In genomic region chr16:94253671-94254414, GRCm38 (mm10) we compare ENCODE assay signal across 18 mouse cellular contexts. TPM values are rescaled to one million over a fixed set of nuclear protein-coding genes. Genes with fewer than 3 reads are reported as not detected.
A peak's percentile ranks its signal among the peaks of the same experiment; 100 is the strongest.
DNase-seq lines count a peak whose midpoint lies in the region; ATAC-seq and TF ChIP-seq lines count a peak whose summit lies in the region.
"Had no signal": no experiment of that assay in that cellular context is flagged by ENCODE, and none has a peak within 500 bp of the region (broad histone marks: within the 10 kb centered on the region; RNA-seq: fewer than 3 reads in every experiment).

No protein-coding gene starts in this region.

- no peak overlapping the region for H3K4me2 ChIP-seq in forebrain, embryonic 14.5 days (ENCODE audit: low read length)
- no peak overlapping the region; the same call in 1 of the 2 replicates for H3K4me2 ChIP-seq in forebrain, embryonic 13.5 days
- H3K4me2 ChIP-seq in midbrain, embryonic 16.5 days (ENCODE audit: low read length): no peak overlapping the region
- no peak overlapping the region for H3K4me2 ChIP-seq in embryonic facial prominence, embryonic 11.5 days (ENCODE audit: low read depth, low read length)
- H3K4me2 ChIP-seq in limb, embryonic 14.5 days (replicated peaks; ENCODE audit: low read depth, low read length, severe bottlenecking): peak overlapping the region; percentile 39
- H3K4me2 ChIP-seq: heart, embryonic 13.5 days; hindbrain, embryonic 14.5 days; liver, embryonic 13.5 days had no signal

- no peaks in the 10 kb centered on the region for H3K27me3 ChIP-seq in forebrain, embryonic 14.5 days (replicated peaks; ENCODE audit: control insufficient read depth, insufficient read depth, low read length)
- 0 out of 2 replicates have a peak, but pooled peaks cover 4% of the 10 kb centered on the region for H3K27me3 ChIP-seq in forebrain, embryonic 13.5 days
- peaks cover 24% of the 10 kb centered on the region for H3K27me3 ChIP-seq in midbrain, embryonic 10.5 days (ENCODE audit: low read depth, poor library complexity, severe bottlenecking)
- H3K27me3 ChIP-seq in midbrain, embryonic 16.5 days (ENCODE audit: control insufficient read depth, insufficient read depth, low read depth, low read length): no peaks in the 10 kb centered on the region; the same call in none of the 2 replicates
- H3K27me3 ChIP-seq in embryonic facial prominence, embryonic 11.5 days (ENCODE audit: control insufficient read depth, insufficient read depth, low read length): no peaks in the 10 kb centered on the region
- H3K27me3 ChIP-seq in limb, embryonic 14.5 days (ENCODE audit: control insufficient read depth, insufficient read depth, low read length): peaks cover 10% of the 10 kb centered on the region; the same call in 1 of the 2 replicates
- H3K27me3 ChIP-seq: heart, embryonic 13.5 days; liver, embryonic 13.5 days had no signal

- H3K4me3 ChIP-seq in forebrain, embryonic 14.5 days (ENCODE audit: low read depth, low read length): no peak overlapping the region
- H3K4me3 ChIP-seq in forebrain, embryonic 13.5 days: no peak overlapping the region
- H3K4me3 ChIP-seq in midbrain, embryonic 10.5 days: no peak overlapping the region
- no peak overlapping the region for H3K4me3 ChIP-seq in midbrain, embryonic 16.5 days (ENCODE audit: low read depth, low read length)
- H3K4me3 ChIP-seq in embryonic facial prominence, embryonic 11.5 days (ENCODE audit: low read depth, low read length): no peak overlapping the region
- peak overlapping the region; percentile 10 for H3K4me3 ChIP-seq in limb, embryonic 14.5 days (replicated peaks; ENCODE audit: low read length)
- H3K4me3 ChIP-seq: heart, embryonic 13.5 days; liver, embryonic 13.5 days had no signal

- no peak overlapping the region for H3K9ac ChIP-seq in forebrain, embryonic 14.5 days (ENCODE audit: low read length)
- H3K9ac ChIP-seq in forebrain, embryonic 13.5 days: no peak overlapping the region
- no peak overlapping the region for H3K9ac ChIP-seq in midbrain, embryonic 16.5 days (ENCODE audit: low read depth, low read length)
- peak overlapping the region; percentile 14; the same call in 1 of the 2 replicates for H3K9ac ChIP-seq in embryonic facial prominence, embryonic 11.5 days (replicated peaks; ENCODE audit: low read length)
- H3K9ac ChIP-seq in limb, embryonic 14.5 days (ENCODE audit: low read depth, low read length, severe bottlenecking): no peak overlapping the region
- H3K9ac ChIP-seq: heart, embryonic 13.5 days; hindbrain, embryonic 14.5 days; liver, embryonic 13.5 days had no signal

- H3K27ac ChIP-seq in forebrain, embryonic 14.5 days (ENCODE audit: low read depth, low read length): no peak overlapping the region
- H3K27ac ChIP-seq in forebrain, embryonic 13.5 days: no peak overlapping the region
- 0 out of 2 replicates have a peak overlapping the region, but pooled peaks have one; percentile 42 for H3K27ac ChIP-seq in midbrain, embryonic 10.5 days (replicated peaks)
- H3K27ac ChIP-seq in midbrain, embryonic 16.5 days (ENCODE audit: low read length): no peak overlapping the region
- H3K27ac ChIP-seq in embryonic facial prominence, embryonic 11.5 days (replicated peaks; ENCODE audit: low read depth, low read length): peak overlapping the region; percentile 66
- peak overlapping the region; percentile 15; the same call in 1 of the 2 replicates for H3K27ac ChIP-seq in limb, embryonic 14.5 days (replicated peaks; ENCODE audit: low read depth, low read length)
- H3K27ac ChIP-seq: heart, embryonic 13.5 days; hindbrain, embryonic 14.5 days; liver, embryonic 13.5 days had no signal

- no peaks in the 10 kb centered on the region for H3K36me3 ChIP-seq in forebrain, embryonic 14.5 days (ENCODE audit: control insufficient read depth, insufficient read depth, low read length)
- no peaks in the 10 kb centered on the region for H3K36me3 ChIP-seq in forebrain, embryonic 13.5 days (ENCODE audit: poor library complexity, severe bottlenecking)
- H3K36me3 ChIP-seq in midbrain, embryonic 10.5 days: no peaks in the 10 kb centered on the region
- no peaks in the 10 kb centered on the region for H3K36me3 ChIP-seq in midbrain, embryonic 16.5 days (ENCODE audit: control insufficient read depth, insufficient read depth, low read length)
- no peaks in the 10 kb centered on the region for H3K36me3 ChIP-seq in embryonic facial prominence, embryonic 11.5 days (replicated peaks; ENCODE audit: control insufficient read depth, insufficient read depth, low read depth, low read length)
- H3K36me3 ChIP-seq in limb, embryonic 14.5 days (ENCODE audit: control insufficient read depth, insufficient read depth, low read length): no peaks in the 10 kb centered on the region
- H3K36me3 ChIP-seq: liver, embryonic 13.5 days had no signal

- peak; percentile 19 for DNase-seq in forebrain, embryonic 14.5 days (ENCODE audit: low spot score)
- no peak for DNase-seq in midbrain, embryonic 10.5 days (ENCODE audit: low spot score)
- peak; percentile 82 for DNase-seq in embryonic facial prominence, embryonic 11.5 days (ENCODE audit: low spot score)
- DNase-seq in limb, embryonic 14.5 days (ENCODE audit: low spot score): no peak
- no peak for DNase-seq in right cerebral cortex, postnatal 25 days
- no peak for DNase-seq in lung, postnatal 36 days
- DNase-seq: adrenal gland, postnatal 10 days; B cell, adult 2 months; cerebellum, adult 9-10 months; gastrocnemius, postnatal 14 days; kidney, adult 11 months; liver, embryonic 13.5 days had no signal

- 61% methylated on average over 24 of the region's 24 CpGs for WGBS in forebrain, embryonic 14.5 days
- 60% methylated on average over 24 of the region's 24 CpGs for WGBS in forebrain, embryonic 13.5 days
- 77% methylated on average over 24 of the region's 24 CpGs for WGBS in midbrain, embryonic 10.5 days
- 57% methylated on average over 24 of the region's 24 CpGs for WGBS in midbrain, embryonic 16.5 days
- 40% methylated on average over 24 of the region's 24 CpGs for WGBS in embryonic facial prominence, embryonic 11.5 days
- 27% methylated on average over 24 of the region's 24 CpGs for WGBS in limb, embryonic 14.5 days

- H3K4me1 ChIP-seq in forebrain, embryonic 14.5 days (ENCODE audit: control insufficient read depth, insufficient read depth, low read length): peaks cover 2% of the 10 kb centered on the region
- peaks cover 15% of the 10 kb centered on the region for H3K4me1 ChIP-seq in forebrain, embryonic 13.5 days
- H3K4me1 ChIP-seq in midbrain, embryonic 10.5 days: peaks cover 25% of the 10 kb centered on the region
- peaks cover 4% of the 10 kb centered on the region; the same call in 1 of the 2 replicates for H3K4me1 ChIP-seq in midbrain, embryonic 16.5 days (ENCODE audit: control insufficient read depth, insufficient read depth, low read length)
- peaks cover 4% of the 10 kb centered on the region for H3K4me1 ChIP-seq in embryonic facial prominence, embryonic 11.5 days (ENCODE audit: control insufficient read depth, insufficient read depth, low read length)
- H3K4me1 ChIP-seq in limb, embryonic 14.5 days (ENCODE audit: control insufficient read depth, insufficient read depth, low read length): peaks cover 33% of the 10 kb centered on the region
- H3K4me1 ChIP-seq: liver, embryonic 13.5 days had no signal

- no peak for ATAC-seq in forebrain, embryonic 14.5 days
- no peak for ATAC-seq in forebrain, embryonic 13.5 days
- ATAC-seq in midbrain, embryonic 16.5 days: no peak
- ATAC-seq in embryonic facial prominence, embryonic 11.5 days (replicated peaks; ENCODE audit: insufficient number of reproducible peaks, low FRiP score, low TSS enrichment, low read depth): no peak
- peak; percentile 31; the same call in 1 of the 2 replicates for ATAC-seq in limb, embryonic 14.5 days (ENCODE audit: low FRiP score, low read depth)
- ATAC-seq: lung, postnatal 0 days had no signal

- no peaks in the 10 kb centered on the region for H3K9me3 ChIP-seq in forebrain, embryonic 14.5 days (replicated peaks; ENCODE audit: control insufficient read depth, low read length)
- H3K9me3 ChIP-seq in forebrain, embryonic 13.5 days (replicated peaks): no peaks in the 10 kb centered on the region
- H3K9me3 ChIP-seq in midbrain, embryonic 10.5 days (replicated peaks): no peaks in the 10 kb centered on the region
- H3K9me3 ChIP-seq in midbrain, embryonic 16.5 days (replicated peaks; ENCODE audit: control insufficient read depth, low read length, poor library complexity, severe bottlenecking): no peaks in the 10 kb centered on the region
- no peaks in the 10 kb centered on the region for H3K9me3 ChIP-seq in embryonic facial prominence, embryonic 11.5 days (replicated peaks; ENCODE audit: control insufficient read depth, low read length)
- no peaks in the 10 kb centered on the region for H3K9me3 ChIP-seq in limb, embryonic 14.5 days (ENCODE audit: control insufficient read depth, low read length)
- H3K9me3 ChIP-seq: G1E; heart, embryonic 13.5 days; liver, embryonic 13.5 days had no signal

- TF ChIP-seq POLR2A in limb, embryonic 14.5 days (IDR thresholded peaks at IDR 0.05; ENCODE audit: borderline replicate concordance, extremely low read depth, insufficient read depth, insufficient read length): no peak

RNA-seq across cellular contexts. Expression of gene Hlcs, which starts 59.5 kb away (rescaled TPM):
- 3.9 and 4.0 TPM in 2 replicates for polyA plus RNA-seq in forebrain, embryonic 14.5 days (2014; fragmentation: Nextera tagmentation; extraction: Ambion mirVana)
- 9.0 and 9.8 TPM in 2 replicates for polyA plus RNA-seq in forebrain, embryonic 13.5 days (2015; fragmentation: Nextera tagmentation; extraction: Ambion mirVana)
- 12.6 and 13.1 TPM in 2 replicates for polyA plus RNA-seq in midbrain, embryonic 10.5 days (2016; fragmentation: Nextera tagmentation; extraction: Ambion mirVana)
- 8.6 and 10.4 TPM in 2 replicates for polyA plus RNA-seq in midbrain, embryonic 16.5 days (2015; fragmentation: Nextera tagmentation; extraction: Ambion mirVana)
- 7.4 and 8.6 TPM in 2 replicates for polyA plus RNA-seq in embryonic facial prominence, embryonic 11.5 days (2014; fragmentation: Nextera tagmentation; extraction: Ambion mirVana)
- polyA plus RNA-seq in limb, embryonic 14.5 days (2012; rRNA removed): 6.1 and 7.1 TPM in 2 replicates
- 6.3 and 6.4 TPM in 2 replicates for polyA plus RNA-seq in limb, embryonic 14.5 days (2014; fragmentation: Nextera tagmentation; extraction: Ambion mirVana)

Comparison
In these comparisons a context has a peak if more than half of its experiments do, and no peak if none do; other contexts are left out.
1. H3K27ac ChIP-seq: peak in midbrain, embryonic 10.5 days (single experiment), embryonic facial prominence, embryonic 11.5 days (single experiment) and limb, embryonic 14.5 days (single experiment); none in forebrain, embryonic 14.5 days (single experiment), forebrain, embryonic 13.5 days (single experiment) and midbrain, embryonic 16.5 days (single experiment).
2. DNase-seq: peak in forebrain, embryonic 14.5 days (single experiment) and embryonic facial prominence, embryonic 11.5 days (single experiment); none in midbrain, embryonic 10.5 days (single experiment), limb, embryonic 14.5 days (single experiment), right cerebral cortex, postnatal 25 days (single experiment) and lung, postnatal 36 days (single experiment).